Mouse (Mus musculus) regulatory T cell (primary cell): ENCODE data around the gene Mmd.

Experiments used
- in situ Hi-C: fragments of 300-600 bp; cut with MboI, MseI; formaldehyde crosslinking; loops from one replicate; pipeline ENCODE4 v1.15.1; 2025; ENCODE audit warnings: high pct_unique_total_duplicates

Mmd gene

GRCm38 (mm10) chr11:90249701-90250141, 465 bp downstream of the Mmd start:
- in situ Hi-C loops: loop anchor here (5.0 kb wide), 1 partner anchor 62 kb away; the partner anchor contains the start of gene Gm45716

DNA sequence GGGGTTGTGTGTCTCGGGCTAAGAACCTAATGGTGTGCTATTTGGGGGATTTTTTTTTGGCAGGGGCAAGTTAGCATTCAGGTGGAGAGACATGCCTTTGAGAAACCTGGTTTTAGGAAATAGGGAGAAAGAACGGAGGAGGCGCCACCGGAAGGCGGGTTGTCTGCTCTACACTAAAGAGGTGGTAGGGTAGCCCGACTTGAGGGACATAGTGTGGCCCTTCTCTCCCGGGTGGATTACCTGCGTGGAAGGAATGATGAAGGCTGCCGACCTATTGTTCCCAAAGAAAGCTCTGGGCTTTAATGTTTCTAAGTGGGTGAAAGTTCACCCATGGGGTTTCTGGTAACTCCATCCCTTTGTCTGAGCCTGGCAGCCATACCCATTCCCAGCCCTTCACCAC, 933 bp downstream of the Mmd start:
- in situ Hi-C loops: loop anchor here (5.0 kb wide), 1 partner anchor 63 kb away; the partner anchor contains the start of gene Gm45716

DNA sequence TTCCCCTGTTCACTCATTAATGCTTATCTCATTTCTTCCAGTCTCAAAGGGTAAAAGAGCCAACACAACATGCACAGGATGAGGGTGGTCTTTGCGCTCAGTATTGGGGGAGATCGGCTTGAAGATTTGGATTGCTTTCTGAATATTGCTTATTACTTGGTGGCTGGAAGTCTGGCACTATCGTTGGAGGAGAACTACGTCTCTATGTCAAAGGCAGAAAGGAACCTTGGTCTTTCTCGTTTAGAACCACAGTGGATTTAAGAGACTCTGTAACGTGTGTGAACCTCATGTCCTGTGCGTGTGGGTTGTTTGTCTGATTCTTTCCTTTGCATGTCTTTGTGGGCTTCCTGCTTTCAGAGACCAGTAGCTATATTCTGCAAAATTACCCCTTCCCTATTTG, 1.5 kb downstream of the Mmd start:
- in situ Hi-C loops: loop anchor here (5.0 kb wide), 1 partner anchor 63 kb away; the partner anchor contains the start of gene Gm45716

- in situ Hi-C loops: loop anchor here (5.0 kb wide), 1 partner anchor 65 kb away; the partner anchor contains the start of gene Gm45716
Measured at GRCm38 (mm10) chr11:90251923-90252322, 2.7 kb downstream of the Mmd start.

- in situ Hi-C loops: loop anchor here (5.0 kb wide), 1 partner anchor 65 kb away; the partner anchor contains the start of gene Gm45716
Measured at GRCm38 (mm10) chr11:90252366-90252765, 3.1 kb downstream of the Mmd start.

- in situ Hi-C loops: loop anchor here (5.0 kb wide), 1 partner anchor 67 kb away; the partner anchor contains the start of gene Gm45716
Measured at GRCm38 (mm10) chr11:90254536-90254935, 5.3 kb downstream of the Mmd start.

GRCm38 (mm10) chr11:90255687-90256086, 6.4 kb downstream of the Mmd start:
- in situ Hi-C loops: loop anchor here (5.0 kb wide), 1 partner anchor 33 kb away; no protein-coding TSS in a partner anchor

DNA sequence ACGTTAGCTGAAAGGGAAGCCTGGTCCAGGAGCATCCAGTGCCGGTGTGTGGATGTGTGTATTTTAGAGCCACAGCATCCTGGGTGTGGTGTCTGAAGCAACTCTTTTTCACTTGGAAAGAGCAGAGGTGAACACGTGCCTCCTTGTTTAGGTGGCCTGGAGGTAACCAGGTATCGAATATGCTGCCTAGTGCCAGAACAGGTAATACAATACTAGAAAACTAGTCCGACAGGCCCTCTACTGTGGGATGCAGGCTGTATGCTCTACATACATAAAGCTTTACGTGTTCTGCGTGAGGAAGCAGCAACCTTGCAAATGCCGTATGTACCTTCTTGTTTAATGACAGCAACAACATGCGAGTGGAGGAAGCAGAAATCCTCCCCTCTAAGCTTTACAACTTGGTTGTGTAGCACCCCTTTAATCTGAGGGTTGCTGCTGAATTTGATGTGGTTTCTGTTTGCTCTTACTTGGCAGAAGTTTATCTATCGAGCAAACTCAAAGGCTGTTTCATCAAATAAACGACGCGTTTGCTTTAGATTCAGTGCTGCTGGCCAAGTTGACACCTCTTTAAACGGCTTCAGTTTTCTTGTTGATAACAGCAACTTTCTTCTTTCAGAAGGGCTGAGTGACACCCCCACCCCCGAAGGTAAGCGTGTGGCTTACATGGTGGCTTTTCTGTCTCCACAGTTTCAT, 7.7 kb downstream of the Mmd start:
- in situ Hi-C loops: loop anchor here (5.0 kb wide), 1 partner anchor 35 kb away; no protein-coding TSS in a partner anchor

GRCm38 (mm10) chr11:90258321-90258927, 9.2 kb downstream of the Mmd start:
- in situ Hi-C loops: loop anchor here (5.0 kb wide), 1 partner anchor 36 kb away; no protein-coding TSS in a partner anchor

GRCm38 (mm10) chr11:90259071-90259470, 9.8 kb downstream of the Mmd start:
- in situ Hi-C loops: loop anchor here (5.0 kb wide), 1 partner anchor 37 kb away; no protein-coding TSS in a partner anchor

- in situ Hi-C loops: loop anchor here (5.0 kb wide), 1 partner anchor 38 kb away; no protein-coding TSS in a partner anchor
Measured at GRCm38 (mm10) chr11:90259826-90260225, 10.6 kb downstream of the Mmd start.

DNA sequence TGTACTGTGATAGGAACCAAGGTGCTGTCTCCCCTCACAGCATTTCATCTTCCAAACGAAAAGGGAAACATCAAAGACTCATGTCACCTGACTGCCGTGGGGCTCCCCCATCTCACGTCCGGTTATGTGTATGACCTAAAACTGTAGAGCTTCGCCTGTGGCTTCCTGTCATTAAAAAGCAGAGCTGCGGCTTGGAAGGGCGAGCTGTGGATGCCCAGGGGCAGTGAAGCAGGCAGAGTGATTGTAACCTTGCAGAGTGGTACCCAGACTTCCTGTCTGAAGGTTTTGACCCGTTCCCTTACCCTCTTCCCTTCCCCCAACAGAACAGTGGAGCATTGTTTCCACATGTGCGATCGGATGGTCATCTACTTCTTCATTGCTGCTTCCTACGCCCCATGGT, 14.9 kb downstream of the Mmd start:
- in situ Hi-C loops: no loop called here

DNA sequence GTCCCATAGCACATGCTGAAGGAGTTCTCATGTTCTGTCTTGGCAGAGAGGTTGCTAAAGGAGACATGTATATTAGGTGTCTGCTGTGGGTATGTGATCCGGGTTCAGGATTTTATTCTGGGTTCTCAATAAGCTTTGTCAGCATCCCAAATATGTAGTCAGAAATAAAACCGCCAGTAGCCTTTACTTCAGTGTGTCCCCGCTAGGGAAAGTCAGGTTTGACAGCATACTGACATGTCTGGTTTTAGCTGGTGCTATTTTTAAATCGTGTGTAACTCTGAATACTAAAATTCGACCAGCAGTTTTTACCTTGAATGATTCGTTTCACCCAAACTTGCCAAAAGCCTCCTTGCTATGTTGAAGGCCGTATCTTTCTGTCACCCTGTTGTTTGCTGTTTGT, 16.3 kb downstream of the Mmd start:
- in situ Hi-C loops: no loop called here

DNA sequence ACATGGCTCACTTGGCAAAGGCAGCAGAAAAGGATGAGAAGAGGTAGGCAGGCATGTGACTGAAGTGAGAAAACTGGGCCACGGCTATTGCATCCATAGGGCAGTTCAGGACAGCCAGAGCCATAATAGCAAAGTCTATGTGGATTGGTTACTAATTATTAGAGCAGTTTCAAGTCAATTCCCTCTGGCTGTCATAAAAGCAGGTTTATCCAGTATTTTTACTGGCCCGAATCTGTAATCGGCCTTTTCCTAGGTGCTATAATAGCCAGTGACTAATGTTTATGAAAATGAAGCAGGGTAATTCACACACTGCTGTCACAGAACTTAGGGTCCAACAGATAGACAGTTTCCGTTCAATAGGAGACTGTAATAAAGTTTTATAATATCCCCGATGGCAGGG, 19.7 kb downstream of the Mmd start:
- in situ Hi-C loops: no loop called here

- in situ Hi-C loops: no loop called here
Measured at GRCm38 (mm10) chr11:90269398-90270123, 20.3 kb downstream of the Mmd start.

- in situ Hi-C loops: no loop called here
Measured at GRCm38 (mm10) chr11:90270132-90270877, 21.0 kb downstream of the Mmd start.

DNA sequence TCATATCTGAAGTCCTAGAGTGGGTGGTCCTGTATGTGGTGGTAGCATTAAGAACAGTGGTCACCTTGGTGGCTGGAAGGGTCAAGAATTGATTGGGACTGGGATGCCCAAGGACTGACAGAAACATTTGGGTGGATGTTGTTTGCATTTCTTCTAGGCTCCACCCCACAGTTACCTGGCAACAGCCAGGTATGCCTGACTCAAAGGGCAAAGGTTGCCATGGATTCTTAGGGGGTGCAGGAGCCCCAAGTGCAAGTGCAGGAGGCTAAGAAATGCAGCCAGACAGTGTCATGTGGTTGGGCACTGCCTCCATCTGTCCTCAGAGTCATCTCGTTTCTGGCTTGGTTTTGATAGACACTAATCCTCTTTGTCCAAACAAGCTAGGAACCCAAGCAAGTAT, 24.9 kb downstream of the Mmd start:
- in situ Hi-C loops: no loop called here

DNA sequence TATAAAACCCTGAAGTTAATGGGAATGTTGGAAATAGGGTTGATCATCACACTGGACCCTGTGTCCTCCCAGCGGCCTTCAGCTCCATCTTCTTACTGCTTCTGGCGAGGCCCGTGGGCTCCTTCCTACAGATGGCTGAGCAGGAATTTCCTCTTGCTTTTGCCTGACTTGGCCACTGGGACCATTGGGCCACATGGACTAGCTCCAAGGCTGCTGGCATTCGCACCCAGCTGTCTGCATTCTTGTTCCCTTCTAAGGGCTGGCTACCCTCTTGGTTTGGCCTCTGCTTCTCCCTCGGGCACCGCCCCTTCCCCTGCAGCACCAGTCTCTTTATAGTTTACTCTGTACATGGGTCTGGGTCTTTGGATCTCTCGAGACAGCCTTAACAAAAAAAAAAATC, 26.4 kb downstream of the Mmd start:
- in situ Hi-C loops: loop anchor here (5.0 kb wide), 1 partner anchor 47 kb away; no protein-coding TSS in a partner anchor

GRCm38 (mm10) chr11:90276150-90276549, 26.9 kb downstream of the Mmd start:
- in situ Hi-C loops: loop anchor here (5.0 kb wide), 1 partner anchor 46 kb away; no protein-coding TSS in a partner anchor

- in situ Hi-C loops: loop anchor here (5.0 kb wide), 1 partner anchor 46 kb away; no protein-coding TSS in a partner anchor
Measured at GRCm38 (mm10) chr11:90276561-90276960, 27.3 kb downstream of the Mmd start.

DNA sequence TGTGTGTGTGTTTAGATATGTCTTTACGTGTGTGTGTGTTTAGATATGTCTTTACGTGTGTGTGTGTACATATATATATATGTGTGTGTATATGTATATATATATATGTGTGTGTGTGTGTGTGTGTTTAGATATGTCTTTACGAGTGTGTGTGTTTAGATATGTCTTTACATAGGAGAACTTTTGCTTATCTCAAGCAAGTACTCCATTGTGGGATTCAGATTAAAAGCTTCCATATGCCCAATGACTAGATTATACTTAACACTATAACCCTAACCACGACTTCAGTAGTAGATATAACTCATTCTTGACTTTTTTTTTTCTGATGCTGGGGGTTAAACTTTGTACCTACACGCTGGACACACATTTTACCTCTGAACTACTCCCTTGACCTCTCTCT, 30.8 kb downstream of the Mmd start:
- in situ Hi-C loops: no loop called here
